Mouse (Mus musculus) embryonic facial prominence, embryonic 15.5 days (tissue): ENCODE measurements around the gene Nostrin. TPM values are rescaled to one million over a fixed set of nuclear protein-coding genes. Genes with fewer than 3 reads are reported as not detected.

Experiments used
- ATAC-seq: fragments of 200-750 bp; cut with Nextera tagmentation; 2 replicates; pipeline ENCODE4 v1.8.0; 2017; ENCODE audit warnings: low read depth, moderate TSS enrichment; ENCODE audit not compliant: insufficient number of reproducible peaks, low FRiP score, low TSS enrichment
- H3K27ac ChIP-seq: fragments of 300-500 bp; sonication (generic); replicated peaks from 2 replicates; pipeline ENCODE4 v1.5.1; 2015; ENCODE audit warnings: mild to moderate bottlenecking, inconsistent platforms
- H3K27me3 ChIP-seq: fragments of 300-500 bp; sonication (generic); 2 replicates; pipeline ENCODE4 v1.6.1; 2015; ENCODE audit warnings: inconsistent platforms
- H3K36me3 ChIP-seq: fragments of 300-500 bp; sonication (generic); 2 replicates; pipeline ENCODE4 v1.6.1; 2015; ENCODE audit warnings: mild to moderate bottlenecking, inconsistent platforms
- H3K4me1 ChIP-seq: fragments of 300-500 bp; sonication (generic); 2 replicates; pipeline ENCODE4 v1.6.1; 2015; ENCODE audit warnings: inconsistent platforms
- H3K4me2 ChIP-seq: fragments of 300-500 bp; sonication (generic); replicated peaks from 2 replicates; pipeline ENCODE4 v1.6.1; 2015; ENCODE audit warnings: mild to moderate bottlenecking, inconsistent platforms
- H3K4me3 ChIP-seq: fragments of 300-500 bp; sonication (generic); replicated peaks from 2 replicates; pipeline ENCODE4 v1.5.1; 2015; ENCODE audit warnings: mild to moderate bottlenecking, inconsistent platforms
- H3K9ac ChIP-seq: fragments of 300-500 bp; sonication (generic); 2 replicates; pipeline ENCODE4 v1.6.1; 2015; ENCODE audit warnings: inconsistent platforms
- H3K9me3 ChIP-seq: fragments of 300-500 bp; sonication (generic); replicated peaks from 2 replicates; pipeline ENCODE4 v1.6.1; 2016; ENCODE audit warnings: inconsistent platforms
- WGBS: fragments of 180-500 bp; shearing (Covaris S2); methylation state at CpG from one replicate; pipeline ENCODE4 v1.1.7; 2015; 5-methylcytosine and 5-hydroxymethylcytosine counted together
- polyA plus RNA-seq: library from polyadenylated mRNA; unstranded; fragments of >200 nt; fragmentation: Nextera tagmentation; extraction: Ambion mirVana; gene quantifications from 2 replicates; pipeline ENCODE4 v1.2.1, GENCODE M21; 2015

The Nostrin gene
- 0.84 and 0.95 TPM in 2 replicates for polyA plus RNA-seq

DNA sequence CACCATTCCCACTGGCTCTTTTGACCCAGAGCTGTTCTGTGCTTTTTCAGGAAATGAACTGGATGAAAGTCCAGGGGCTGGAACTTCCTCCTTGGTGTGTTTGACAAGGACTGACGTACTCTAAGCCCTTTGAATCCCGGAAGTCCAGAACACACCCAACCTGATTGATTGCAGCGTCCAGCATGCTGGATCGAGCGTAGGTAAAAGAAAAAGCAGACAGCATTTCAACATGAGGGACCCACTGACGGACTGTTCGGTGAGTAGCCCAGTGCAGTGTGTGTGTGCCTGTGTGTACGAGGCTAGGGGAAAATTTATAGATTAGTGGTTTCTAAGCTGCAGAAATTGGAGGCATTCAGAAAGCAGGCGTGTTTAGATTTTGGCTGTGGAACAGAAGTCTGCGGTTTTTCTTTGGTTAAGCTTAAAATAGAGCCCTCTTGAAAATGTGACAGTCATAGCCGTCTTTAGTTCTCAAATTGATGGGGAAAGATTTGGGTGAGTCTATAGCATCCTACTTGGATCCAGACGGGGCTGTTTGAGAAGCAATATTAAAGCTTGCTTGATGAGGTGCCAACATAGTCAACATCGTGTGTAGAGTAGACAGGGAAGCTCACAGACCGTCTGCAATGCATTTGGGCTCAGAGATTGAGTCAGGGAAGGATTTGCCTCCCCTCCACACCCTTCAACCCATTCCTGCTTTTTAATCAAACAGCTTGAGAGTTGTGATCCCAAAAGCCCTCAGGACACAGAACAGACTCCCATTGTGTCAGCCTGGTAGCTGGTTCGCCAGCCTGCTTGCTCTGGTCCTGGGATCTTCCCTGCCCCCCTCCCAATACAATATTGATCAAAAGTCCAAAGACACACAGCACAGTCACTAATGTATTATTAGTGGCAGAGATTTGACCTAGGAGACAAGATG lies at the start of gene Nostrin:
Gene Nostrin (plus strand): TSS at position 140 of the 916 bp plus-strand sequence.
- Histone ChIP-seq H3K27ac (no peak within 1 kb of the TSS), H3K4me2 (peak within 1 kb of the TSS; percentile 1; the same call in 1 of the 2 replicates), H3K4me3 (no peak within 1 kb of the TSS), H3K4me1 (peaks cover 7% of the 10 kb centered on the region; the same call in 1 of the 2 replicates), H3K27me3 (no peaks in the 10 kb centered on the region), H3K36me3 (no peaks in the 10 kb centered on the region), H3K9ac (no peak within 1 kb of the TSS), H3K9me3 (no peaks in the 10 kb centered on the region)
- WGBS = 37% methylated on average over 15 of the region's 15 CpGs
- ATAC-seq = peak; percentile 60; the same call in 1 of the 2 replicates

DNA sequence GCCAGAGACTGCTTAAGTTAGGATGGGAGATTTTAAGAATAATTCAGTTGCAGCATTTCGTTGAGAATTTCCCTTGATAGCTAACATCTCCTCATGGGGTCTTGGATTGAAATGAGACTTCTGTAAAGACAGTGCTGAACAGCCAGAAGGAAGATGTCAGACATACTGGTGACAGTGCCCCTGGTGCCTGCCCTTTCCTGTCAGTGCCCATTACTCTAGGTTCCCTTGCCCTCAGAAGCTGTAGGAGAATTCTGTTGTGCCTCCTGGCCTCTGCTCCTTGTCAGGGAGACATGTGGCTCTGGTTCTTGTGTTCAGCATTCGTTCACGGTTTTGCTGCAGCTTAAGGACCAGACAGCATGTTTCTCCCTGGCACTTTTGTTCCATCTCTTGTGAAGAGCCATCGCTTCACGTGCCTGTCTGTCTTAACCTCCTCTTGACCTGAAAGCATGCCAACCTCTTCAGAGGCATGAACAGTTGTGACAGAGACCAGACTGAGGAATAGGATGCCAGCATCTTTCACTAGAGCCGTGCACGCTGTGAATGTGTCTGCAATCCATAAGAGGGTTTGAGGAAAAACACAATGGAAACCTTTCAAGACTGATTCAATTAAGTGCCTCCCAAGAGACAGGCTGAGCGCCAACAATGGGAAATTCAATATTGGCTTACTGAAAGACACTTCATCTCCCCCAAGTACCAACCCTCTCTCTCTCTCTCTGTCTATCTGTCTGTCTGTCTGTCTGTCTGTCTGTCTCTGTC lies 48.9 kb upstream of the Nostrin start:
- no peak overlapping the region for H3K9ac ChIP-seq
- no peaks in the 10 kb centered on the region for H3K9me3 ChIP-seq
- H3K36me3 ChIP-seq = no peaks in the 10 kb centered on the region
- 0 out of 2 replicates have a peak, but pooled peaks cover 7% of the 10 kb centered on the region for H3K4me1 ChIP-seq
- 0 out of 2 replicates have a peak, but pooled peaks have one; percentile 51 for ATAC-seq
- WGBS = 30% methylated on average over 8 of the region's 8 CpGs
- peak overlapping the region; percentile 48 for H3K27ac ChIP-seq
- no peak overlapping the region for H3K4me2 ChIP-seq
- no peak overlapping the region for H3K4me3 ChIP-seq
- H3K27me3 ChIP-seq = no peaks in the 10 kb centered on the region

DNA sequence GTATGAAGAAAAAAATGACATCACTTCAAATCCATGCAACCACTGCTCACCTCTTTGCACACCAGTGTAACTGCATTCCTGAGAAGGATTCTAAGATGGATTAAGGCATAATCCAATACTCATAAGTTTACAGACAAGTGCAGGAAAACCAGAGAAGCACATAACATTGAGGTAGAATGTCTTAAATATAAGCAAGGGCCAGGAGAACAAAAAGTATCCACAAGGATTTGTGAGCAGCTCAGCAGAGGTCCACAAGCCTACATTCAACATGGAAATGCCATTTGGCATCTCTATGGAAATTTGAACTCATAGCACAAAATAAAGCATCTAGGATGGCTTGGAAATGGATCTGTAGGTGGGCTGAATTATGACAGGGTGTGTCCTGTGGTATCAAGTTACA lies 39.8 kb upstream of the Nostrin start:
- no peaks in the 10 kb centered on the region for H3K9me3 ChIP-seq
- no peak overlapping the region for H3K4me3 ChIP-seq
- no peak overlapping the region for H3K4me2 ChIP-seq
- H3K27me3 ChIP-seq = no peaks in the 10 kb centered on the region
- ATAC-seq = no peak
- no peaks in the 10 kb centered on the region for H3K36me3 ChIP-seq
- H3K27ac ChIP-seq = no peak overlapping the region
- 0 out of 2 replicates have a peak, but pooled peaks cover 2% of the 10 kb centered on the region for H3K4me1 ChIP-seq
- no peak overlapping the region for H3K9ac ChIP-seq

DNA sequence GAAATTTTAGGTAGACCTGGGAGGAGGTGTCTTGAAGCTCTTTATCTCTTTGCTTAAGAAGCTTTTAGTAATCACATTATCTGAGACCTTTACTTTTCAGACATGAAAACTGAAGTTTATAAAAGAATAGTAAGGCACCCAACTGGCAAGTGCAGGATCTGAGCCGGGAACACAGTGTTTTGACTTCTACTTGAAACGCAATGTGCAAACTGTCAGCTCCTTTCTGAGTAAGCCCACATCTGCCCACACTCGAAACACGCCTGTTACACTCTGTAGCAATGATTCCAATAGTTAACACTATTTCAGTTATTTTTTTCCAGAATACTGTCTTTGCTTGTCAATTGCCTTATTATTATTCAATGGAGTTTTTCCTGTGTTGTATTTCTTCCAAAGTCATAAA lies 38.8 kb upstream of the Nostrin start:
- H3K9ac ChIP-seq = no peak overlapping the region
- H3K27me3 ChIP-seq = no peaks in the 10 kb centered on the region
- no peak overlapping the region for H3K4me3 ChIP-seq
- ATAC-seq = no peak
- 71% methylated on average over 4 of the region's 4 CpGs for WGBS
- H3K27ac ChIP-seq = no peak overlapping the region
- no peaks in the 10 kb centered on the region for H3K9me3 ChIP-seq
- H3K36me3 ChIP-seq = no peaks in the 10 kb centered on the region
- H3K4me2 ChIP-seq = no peak overlapping the region
- H3K4me1 ChIP-seq = 0 out of 2 replicates have a peak, but pooled peaks cover 2% of the 10 kb centered on the region

DNA sequence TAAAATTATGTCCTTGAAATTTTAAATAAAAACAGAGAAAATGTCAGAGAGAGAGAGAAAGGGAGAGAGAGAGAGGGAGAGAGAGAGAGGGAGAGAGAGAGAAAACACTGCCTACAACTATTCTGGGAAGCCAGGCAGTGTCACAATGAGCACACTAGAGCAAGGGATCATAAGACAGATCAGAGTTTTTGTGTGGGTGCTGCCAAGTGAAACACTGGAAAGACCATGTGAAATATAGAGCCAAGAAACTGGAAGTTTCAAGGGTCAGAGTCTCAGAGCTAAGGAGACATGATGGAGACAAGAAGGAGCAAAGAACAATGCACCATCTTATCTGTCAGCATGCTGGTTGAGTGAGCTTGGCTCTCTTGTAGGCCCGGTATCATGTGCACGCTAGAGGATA lies 38.1 kb upstream of the Nostrin start:
- Histone ChIP-seq H3K4me2 (no peak overlapping the region), H3K4me3 (no peak overlapping the region), H3K27me3 (no peaks in the 10 kb centered on the region), H3K9me3 (no peaks in the 10 kb centered on the region), H3K4me1 (0 out of 2 replicates have a peak, but pooled peaks cover 2% of the 10 kb centered on the region), H3K36me3 (no peaks in the 10 kb centered on the region), H3K27ac (no peak overlapping the region), H3K9ac (no peak overlapping the region)
- ATAC-seq = no peak
- 82% methylated on average over 2 of the region's 2 CpGs for WGBS

DNA sequence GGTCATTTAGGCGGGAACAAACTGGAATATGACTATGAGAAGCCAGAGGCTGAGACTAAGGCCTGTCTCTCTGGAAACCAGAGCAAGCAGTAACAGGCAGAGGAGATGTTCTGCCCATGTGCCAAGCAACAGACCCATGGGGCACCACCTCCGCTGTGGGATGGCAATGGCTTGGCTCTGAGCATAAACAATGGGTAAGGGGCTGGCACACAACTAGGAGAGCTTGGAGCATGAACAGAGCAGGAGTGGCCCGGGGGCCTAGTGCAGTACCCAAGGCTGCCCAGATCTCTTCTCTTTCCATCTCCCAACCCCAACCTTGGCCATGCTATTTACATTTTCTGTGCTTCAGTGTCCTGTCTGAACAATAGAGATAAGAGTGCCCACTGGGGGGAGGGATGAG lies 36.9 kb upstream of the Nostrin start:
- no peak for ATAC-seq
- Histone ChIP-seq H3K4me1 (0 out of 2 replicates have a peak, but pooled peaks cover 2% of the 10 kb centered on the region), H3K27me3 (no peaks in the 10 kb centered on the region), H3K4me2 (no peak overlapping the region), H3K36me3 (no peaks in the 10 kb centered on the region), H3K4me3 (no peak overlapping the region), H3K9ac (no peak overlapping the region), H3K9me3 (no peaks in the 10 kb centered on the region), H3K27ac (no peak overlapping the region)
- 92% methylated on average over 3 of the region's 3 CpGs for WGBS

DNA sequence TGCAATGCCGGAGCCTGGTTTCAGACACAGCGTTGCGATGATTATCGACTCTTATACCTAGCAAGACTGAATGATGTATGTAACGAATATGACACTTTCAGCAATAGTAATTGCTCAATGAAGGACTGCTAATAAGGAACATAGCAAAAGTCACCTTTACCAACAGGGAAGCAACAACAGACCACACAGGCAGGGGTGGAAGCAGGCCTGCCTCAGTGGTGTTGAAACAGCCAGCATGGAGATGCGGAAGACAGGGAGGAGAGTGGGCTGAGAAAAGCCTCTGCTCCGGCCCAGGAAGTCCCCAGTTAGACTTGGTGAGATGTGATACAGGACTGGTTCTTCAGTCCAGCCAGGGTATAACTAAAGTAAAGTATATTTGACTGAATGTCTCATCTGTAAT lies 36.5 kb upstream of the Nostrin start:
- H3K27ac ChIP-seq = no peak overlapping the region
- H3K4me2 ChIP-seq = no peak overlapping the region
- H3K36me3 ChIP-seq = no peaks in the 10 kb centered on the region
- 92% methylated on average over 7 of the region's 7 CpGs for WGBS
- no peak for ATAC-seq
- no peaks in the 10 kb centered on the region for H3K9me3 ChIP-seq
- no peak overlapping the region for H3K9ac ChIP-seq
- H3K27me3 ChIP-seq = no peaks in the 10 kb centered on the region
- 0 out of 2 replicates have a peak, but pooled peaks cover 2% of the 10 kb centered on the region for H3K4me1 ChIP-seq
- no peak overlapping the region for H3K4me3 ChIP-seq

DNA sequence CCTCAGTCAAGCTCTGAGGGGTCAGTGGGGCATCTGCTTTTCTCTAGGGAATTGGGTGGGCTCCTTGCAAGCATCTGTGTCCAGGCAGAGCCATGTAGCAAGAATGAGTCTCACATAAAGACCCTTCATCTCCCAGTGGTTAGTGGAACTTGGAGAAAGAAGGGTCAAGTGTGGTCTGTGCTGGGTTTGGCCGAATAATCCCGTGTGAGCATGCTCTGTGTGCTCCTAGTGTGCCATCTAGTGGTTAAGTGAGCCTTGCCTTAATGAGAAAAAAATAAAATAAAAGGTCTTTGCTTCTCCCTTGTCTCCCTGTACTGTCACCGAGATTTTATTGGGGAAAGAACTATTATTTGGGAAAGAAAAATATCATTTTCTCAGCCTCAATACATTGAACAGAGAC lies 34.9 kb upstream of the Nostrin start:
- H3K27me3 ChIP-seq = no peaks in the 10 kb centered on the region
- no peak overlapping the region for H3K9ac ChIP-seq
- 0 out of 2 replicates have a peak, but pooled peaks cover 2% of the 10 kb centered on the region for H3K4me1 ChIP-seq
- H3K9me3 ChIP-seq = no peaks in the 10 kb centered on the region
- WGBS = 9% methylated on average over 3 of the region's 3 CpGs
- no peak overlapping the region for H3K4me2 ChIP-seq
- no peaks in the 10 kb centered on the region for H3K36me3 ChIP-seq
- H3K27ac ChIP-seq = no peak overlapping the region
- no peak for ATAC-seq
- H3K4me3 ChIP-seq = no peak overlapping the region

DNA sequence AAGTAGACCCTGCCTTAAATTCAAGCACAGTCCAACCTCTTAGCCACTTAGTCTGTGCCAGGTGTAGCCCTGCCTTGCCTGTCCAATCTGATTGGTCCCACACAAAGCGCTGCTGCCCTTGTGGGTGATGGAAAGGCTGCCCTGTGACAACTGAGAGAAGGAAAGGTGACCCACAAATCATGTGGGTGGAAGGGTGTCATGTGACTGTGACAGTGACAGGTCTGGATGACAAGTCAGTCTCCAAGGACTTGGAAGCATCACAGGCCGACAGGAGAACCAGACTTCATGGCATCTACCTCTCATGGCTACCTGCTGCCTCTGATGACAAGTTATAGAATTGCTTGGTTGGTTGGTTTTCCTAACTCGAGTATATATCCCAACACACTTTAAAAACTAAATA lies 32.1 kb upstream of the Nostrin start:
- H3K4me2 ChIP-seq = no peak overlapping the region
- no peaks in the 10 kb centered on the region for H3K4me1 ChIP-seq
- ATAC-seq = no peak
- H3K4me3 ChIP-seq = no peak overlapping the region
- 79% methylated on average over 3 of the region's 3 CpGs for WGBS
- H3K27ac ChIP-seq = no peak overlapping the region
- H3K27me3 ChIP-seq = no peaks in the 10 kb centered on the region
- no peaks in the 10 kb centered on the region for H3K9me3 ChIP-seq
- H3K36me3 ChIP-seq = no peaks in the 10 kb centered on the region
- H3K9ac ChIP-seq = no peak overlapping the region

DNA sequence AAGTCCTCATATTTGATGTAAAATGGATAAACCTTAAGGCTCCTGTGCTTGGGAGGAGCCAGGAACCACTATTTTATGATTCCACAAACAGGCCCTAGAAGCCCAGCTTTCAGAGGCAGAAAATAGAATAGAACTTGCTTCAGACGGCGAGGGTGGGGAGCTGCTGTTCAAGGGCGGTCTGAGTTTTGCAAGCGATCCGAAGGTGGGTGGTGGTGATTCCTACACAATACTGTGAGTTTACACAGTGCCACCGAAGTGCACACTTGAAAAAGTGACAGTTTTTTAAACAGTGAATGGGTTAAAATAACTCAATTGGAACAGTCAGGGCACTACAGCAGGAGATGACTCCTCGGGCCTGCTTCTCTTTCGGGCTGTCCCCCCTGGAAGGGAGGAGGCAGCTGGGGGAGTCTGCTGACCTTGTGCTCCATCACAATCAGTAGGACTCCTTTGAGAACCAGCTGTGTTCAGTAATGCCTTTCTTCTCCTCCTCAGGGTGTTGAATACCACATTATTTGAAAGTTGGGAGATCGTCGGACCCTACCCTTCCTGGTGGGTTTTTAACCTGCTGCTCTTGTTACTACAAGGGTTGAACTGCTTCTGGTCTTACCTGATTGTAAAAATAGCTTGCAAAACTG lies 31.0 kb upstream of the Nostrin start:
- ATAC-seq = no peak
- WGBS = 73% methylated on average over 10 of the region's 10 CpGs
- H3K27me3 ChIP-seq = no peaks in the 10 kb centered on the region

DNA sequence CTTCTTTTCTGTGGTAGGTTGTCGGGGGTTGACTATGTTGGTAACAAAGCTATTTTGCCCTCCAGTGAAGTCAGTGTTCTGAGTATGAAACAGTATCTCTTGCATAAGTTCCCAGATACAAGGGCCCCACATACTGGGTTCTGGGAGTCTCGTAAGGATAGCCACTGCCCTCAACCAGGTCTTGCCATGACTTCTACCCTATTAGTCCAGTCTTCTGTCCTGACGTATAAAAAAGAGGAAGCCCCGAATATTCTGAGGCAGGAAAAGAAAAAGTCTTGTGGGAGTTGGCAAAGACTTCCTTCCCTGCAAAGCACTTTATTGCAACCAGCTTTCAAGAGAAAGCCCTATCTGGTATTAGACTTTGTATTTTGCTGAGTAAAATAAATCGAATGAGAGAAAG lies 26.4 kb upstream of the Nostrin start:
- peaks cover 9% of the 10 kb centered on the region; the same call in 1 of the 2 replicates for H3K36me3 ChIP-seq
- H3K9ac ChIP-seq = no peak overlapping the region
- peaks cover 9% of the 10 kb centered on the region; the same call in 1 of the 2 replicates for H3K4me1 ChIP-seq
- H3K4me3 ChIP-seq = no peak overlapping the region
- no peaks in the 10 kb centered on the region for H3K9me3 ChIP-seq
- 34% methylated on average over 5 of the region's 5 CpGs for WGBS
- no peak overlapping the region for H3K4me2 ChIP-seq
- ATAC-seq = no peak
- H3K27ac ChIP-seq = peak overlapping the region; percentile 28; the same call in 1 of the 2 replicates
- H3K27me3 ChIP-seq = no peaks in the 10 kb centered on the region

More for the DNA sequence above, 31.0 kb upstream of the Nostrin start:
- H3K4me1 ChIP-seq = peaks cover 9% of the 10 kb centered on the region; the same call in 1 of the 2 replicates
- H3K36me3 ChIP-seq = no peaks in the 10 kb centered on the region
- H3K9ac ChIP-seq = no peak overlapping the region
- no peaks in the 10 kb centered on the region for H3K9me3 ChIP-seq
- H3K4me2 ChIP-seq = no peak overlapping the region
- H3K4me3 ChIP-seq = no peak overlapping the region
- H3K27ac ChIP-seq = no peak overlapping the region
